Mouse (Mus musculus) megakaryocyte progenitor cell, adult 5-6 weeks (primary cell): ENCODE results near the gene Fam72a. TPM values are rescaled to one million over a fixed set of nuclear protein-coding genes. Genes with fewer than 3 reads are reported as not detected.
A peak's percentile ranks its signal among the peaks of the same experiment; 100 is the strongest.

ENCODE experiments used
- ATAC-seq: replicated peaks from 2 replicates; pipeline ENCODE4 v1.8.0; 2016; ENCODE audit warnings: mild to moderate bottlenecking, moderate TSS enrichment, inconsistent platforms; ENCODE audit not compliant: poor library complexity
- total RNA-seq, 2 experiments: library from RNA; stranded (forward) in 1 of 2; stranded (reverse) in 1 of 2; fragments of 157-497, 149-512 nt in 1 of 2; fragments of 200-1000 nt in 1 of 2; gene quantifications; 2 replicates each; pipeline versions ENCODE4 v1.2.3 to v1.2.4; 2015 to 2017

The Fam72a gene
- total RNA-seq, 2 experiments from 2014 or later = 3.4 to 9.8 TPM

- ATAC-seq = peak; percentile 23
These were observed 1.1 kb upstream of the Fam72a start for GRCm38 (mm10) chr1:131526371-131527270.

- ATAC-seq = peak; percentile 10
These were observed 391 bp downstream of the Fam72a start for GRCm38 (mm10) chr1:131528081-131528507.

GRCm38 (mm10) chr1:131528561-131529166, 961 bp downstream of the Fam72a start:
- ATAC-seq = no peak

GRCm38 (mm10) chr1:131539771-131540170, 12.1 kb downstream of the Fam72a start:
- no peak for ATAC-seq

- no peak for ATAC-seq
These were observed 13.1 kb downstream of the Fam72a start for GRCm38 (mm10) chr1:131540795-131541194.

GRCm38 (mm10) chr1:131541431-131541830, 13.7 kb downstream of the Fam72a start:
- no peak for ATAC-seq

GRCm38 (mm10) chr1:131541903-131542302, 14.2 kb downstream of the Fam72a start:
- no peak for ATAC-seq

GRCm38 (mm10) chr1:131543886-131544565, 16.3 kb downstream of the Fam72a start:
- no peak for ATAC-seq

- ATAC-seq = 0 out of 2 replicates have a peak, but pooled peaks have one; percentile 4
These were observed 19.3 kb downstream of the Fam72a start for GRCm38 (mm10) chr1:131546798-131547690.

GRCm38 (mm10) chr1:131548494-131549365, 21.0 kb downstream of the Fam72a start:
- 0 out of 2 replicates have a peak, but pooled peaks have one; percentile 48 for ATAC-seq

GRCm38 (mm10) chr1:131551956-131552355, 24.3 kb downstream of the Fam72a start:
- no peak for ATAC-seq

GRCm38 (mm10) chr1:131553428-131553827, 25.7 kb downstream of the Fam72a start:
- no peak for ATAC-seq

- peak; percentile 100 for ATAC-seq
These were observed 27.5 kb downstream of the Fam72a start for GRCm38 (mm10) chr1:131555042-131555812.

- 0 out of 2 replicates have a peak, but pooled peaks have one; percentile 31 for ATAC-seq
These were observed 32.8 kb downstream of the Fam72a start for GRCm38 (mm10) chr1:131560500-131560899.

- ATAC-seq = no peak
These were observed 34.4 kb downstream of the Fam72a start for GRCm38 (mm10) chr1:131562081-131562480.

GRCm38 (mm10) chr1:131566056-131566455, 38.4 kb downstream of the Fam72a start:
- ATAC-seq = peak; percentile 77

- ATAC-seq = no peak
These were observed 42.0 kb downstream of the Fam72a start for GRCm38 (mm10) chr1:131569721-131570120.

- ATAC-seq = no peak
These were observed 42.7 kb downstream of the Fam72a start for GRCm38 (mm10) chr1:131570391-131570790.

- peak; percentile 81 for ATAC-seq
These were observed 46.0 kb downstream of the Fam72a start for GRCm38 (mm10) chr1:131573721-131574120.
